15 mouse cellular contexts compared by ENCODE assay signal in genomic region chr16:67578842-67579517, GRCm38 (mm10). TPM values are rescaled to one million over a fixed set of nuclear protein-coding genes. Genes with fewer than 3 reads are reported as not detected.
DNase-seq lines count a peak whose midpoint lies in the region; ATAC-seq and TF ChIP-seq lines count a peak whose summit lies in the region.
"Had no signal": no experiment of that assay in that cellular context is flagged by ENCODE, and none has a peak within 500 bp of the region (broad histone marks: within the 10 kb centered on the region; RNA-seq: fewer than 3 reads in every experiment).

No protein-coding gene starts in this region.

- no peaks in the 10 kb centered on the region for H3K9me3 ChIP-seq in hindbrain, postnatal 0 days (ENCODE audit: low read length)
- no peaks in the 10 kb centered on the region for H3K9me3 ChIP-seq in hindbrain, embryonic 14.5 days (ENCODE audit: control insufficient read depth, low read length)
- no peaks in the 10 kb centered on the region for H3K9me3 ChIP-seq in forebrain, postnatal 0 days (ENCODE audit: low read length)
- H3K9me3 ChIP-seq in neural tube, embryonic 15.5 days (replicated peaks), result no peaks in the 10 kb centered on the region
- H3K9me3 ChIP-seq: heart, embryonic 12.5 days; stomach, embryonic 15.5 days had no signal

- WGBS in hindbrain, postnatal 0 days, result 78% methylated on average over 11 of the region's 11 CpGs
- 88% methylated on average over 11 of the region's 11 CpGs for WGBS in hindbrain, embryonic 14.5 days
- WGBS in forebrain, postnatal 0 days, result 30% methylated on average over 11 of the region's 11 CpGs
- WGBS in neural tube, embryonic 15.5 days, result 80% methylated on average over 11 of the region's 11 CpGs

- no peak for TF ChIP-seq CTCF in hindbrain, postnatal 0 days (IDR thresholded peaks at IDR 0.05; ENCODE audit: low read depth)
- TF ChIP-seq CTCF in forebrain, postnatal 0 days (IDR thresholded peaks at IDR 0.05; ENCODE audit: low read depth), result no peak

- no peak overlapping the region for H3K9ac ChIP-seq in hindbrain, postnatal 0 days (replicated peaks; ENCODE audit: low read length)
- no peak overlapping the region for H3K9ac ChIP-seq in hindbrain, embryonic 14.5 days
- H3K9ac ChIP-seq in forebrain, postnatal 0 days, result no peak overlapping the region
- H3K9ac ChIP-seq in neural tube, embryonic 15.5 days (replicated peaks), result no peak overlapping the region
- H3K9ac ChIP-seq: heart, embryonic 12.5 days; lung, embryonic 14.5 days; stomach, embryonic 15.5 days had no signal

- no peak overlapping the region for H3K4me2 ChIP-seq in hindbrain, postnatal 0 days (ENCODE audit: low read depth, low read length)
- no peak overlapping the region for H3K4me2 ChIP-seq in hindbrain, embryonic 14.5 days (replicated peaks)
- peak overlapping the region; percentile 9; the same call in 1 of the 2 replicates for H3K4me2 ChIP-seq in forebrain, postnatal 0 days (ENCODE audit: low read depth)
- no peak overlapping the region for H3K4me2 ChIP-seq in neural tube, embryonic 15.5 days
- H3K4me2 ChIP-seq: heart, embryonic 12.5 days; liver, embryonic 11.5 days; lung, embryonic 14.5 days; stomach, embryonic 15.5 days had no signal

- no peaks in the 10 kb centered on the region for H3K36me3 ChIP-seq in hindbrain, postnatal 0 days (ENCODE audit: insufficient read depth, low read length)
- no peaks in the 10 kb centered on the region for H3K36me3 ChIP-seq in hindbrain, embryonic 14.5 days (replicated peaks; ENCODE audit: control insufficient read depth, insufficient read depth)
- H3K36me3 ChIP-seq in forebrain, postnatal 0 days (ENCODE audit: insufficient read depth), result no peaks in the 10 kb centered on the region
- H3K36me3 ChIP-seq in neural tube, embryonic 15.5 days, result no peaks in the 10 kb centered on the region
- H3K36me3 ChIP-seq: heart, embryonic 12.5 days; stomach, embryonic 15.5 days had no signal

- no peak for ATAC-seq in hindbrain, postnatal 0 days
- no peak for ATAC-seq in hindbrain, embryonic 14.5 days (ENCODE audit: low FRiP score)
- peak; percentile 73 for ATAC-seq in forebrain, postnatal 0 days
- no peak for ATAC-seq in neural tube, embryonic 15.5 days (ENCODE audit: low FRiP score)

- no peak overlapping the region for H3K4me3 ChIP-seq in hindbrain, postnatal 0 days (ENCODE audit: low read length)
- H3K4me3 ChIP-seq in hindbrain, embryonic 14.5 days (replicated peaks; ENCODE audit: low read length), result no peak overlapping the region
- no peak overlapping the region for H3K4me3 ChIP-seq in forebrain, postnatal 0 days (ENCODE audit: low read depth, low read length)
- no peak overlapping the region for H3K4me3 ChIP-seq in neural tube, embryonic 15.5 days (replicated peaks)
- H3K4me3 ChIP-seq: heart, embryonic 12.5 days; stomach, embryonic 15.5 days had no signal

- no peaks in the 10 kb centered on the region for H3K27me3 ChIP-seq in hindbrain, postnatal 0 days (ENCODE audit: insufficient read depth, low read length)
- H3K27me3 ChIP-seq in hindbrain, embryonic 14.5 days (ENCODE audit: control insufficient read depth, insufficient read depth, low read length), result no peaks in the 10 kb centered on the region
- H3K27me3 ChIP-seq in forebrain, postnatal 0 days (ENCODE audit: insufficient read depth, low read length), result no peaks in the 10 kb centered on the region
- H3K27me3 ChIP-seq in neural tube, embryonic 15.5 days (replicated peaks), result no peaks in the 10 kb centered on the region
- H3K27me3 ChIP-seq: heart, embryonic 12.5 days; stomach, embryonic 15.5 days had no signal

- DNase-seq in cerebellum, postnatal 10 days, result peak; percentile 40 to 46
- no peak for DNase-seq in cerebellum, postnatal 4 days (ENCODE audit: low spot score in 2 of 2)
- peak; percentile 4 for DNase-seq in hindbrain, postnatal 0 days (ENCODE audit: low spot score)
- no peak for DNase-seq in hindbrain, embryonic 14.5 days (ENCODE audit: low spot score)
- DNase-seq in Muller cell, postnatal 12 days (ENCODE audit: inconsistent ontology term), result peak; percentile 13
- peak; percentile 56 for DNase-seq in forebrain, postnatal 0 days
- DNase-seq in urinary bladder, adult 18-20 months (ENCODE audit: low spot score in 2 of 2), result no peak
- DNase-seq: heart, postnatal 36 days; lung, embryonic 14.5 days; retina, postnatal 1 day had no signal

- no peaks in the 10 kb centered on the region for H3K4me1 ChIP-seq in hindbrain, postnatal 0 days (ENCODE audit: insufficient read depth, low read length)
- no peaks in the 10 kb centered on the region for H3K4me1 ChIP-seq in hindbrain, embryonic 14.5 days (replicated peaks; ENCODE audit: control insufficient read depth, insufficient read depth, low read length)
- H3K4me1 ChIP-seq in forebrain, postnatal 0 days (ENCODE audit: insufficient read depth), result 0 out of 2 replicates have a peak, but pooled peaks cover 3% of the 10 kb centered on the region
- H3K4me1 ChIP-seq in neural tube, embryonic 15.5 days, result no peaks in the 10 kb centered on the region
- H3K4me1 ChIP-seq: heart, embryonic 12.5 days; stomach, embryonic 15.5 days had no signal

- H3K27ac ChIP-seq in hindbrain, postnatal 0 days, result no peak overlapping the region
- H3K27ac ChIP-seq in hindbrain, embryonic 14.5 days, result no peak overlapping the region
- 0 out of 2 replicates have a peak overlapping the region, but pooled peaks have one; percentile 29 for H3K27ac ChIP-seq in forebrain, postnatal 0 days (ENCODE audit: low read depth, low read length)
- no peak overlapping the region for H3K27ac ChIP-seq in neural tube, embryonic 15.5 days (replicated peaks)
- H3K27ac ChIP-seq: stomach, embryonic 15.5 days had no signal

RNA-seq across cellular contexts. Expression of gene Cadm2, which starts 41.7 kb away (rescaled TPM):
- 78.2 and 88.0 TPM in 2 replicates for total RNA-seq in hindbrain, postnatal 0 days (2014; rRNA removed)
- 67.3 and 71.6 TPM in 2 replicates for polyA plus RNA-seq in hindbrain, postnatal 0 days (2015; fragmentation: Nextera tagmentation; extraction: Ambion mirVana)
- polyA plus RNA-seq in hindbrain, embryonic 14.5 days (2014; fragmentation: Nextera tagmentation; extraction: Ambion mirVana), result 53.8 and 56.9 TPM in 2 replicates
- total RNA-seq in forebrain, postnatal 0 days (2014; rRNA removed), result 56.0 and 63.3 TPM in 2 replicates
- 41.5 and 58.9 TPM in 2 replicates for polyA plus RNA-seq in forebrain, postnatal 0 days (2015; fragmentation: Nextera tagmentation; extraction: Ambion mirVana)
- polyA plus RNA-seq in neural tube, embryonic 15.5 days (2015; fragmentation: Nextera tagmentation; extraction: Ambion mirVana), result 48.8 and 64.9 TPM in 2 replicates
- total RNA-seq: neutrophil, adult 5-6 weeks had no signal

Comparison
In these comparisons a context has a peak if more than half of its experiments do, and no peak if none do; other contexts are left out.
1. DNase-seq: peak in cerebellum, postnatal 10 days (2 of 2), hindbrain, postnatal 0 days (single experiment), Muller cell, postnatal 12 days (single experiment) and forebrain, postnatal 0 days (single experiment); none in cerebellum, postnatal 4 days (0 of 2), hindbrain, embryonic 14.5 days (single experiment) and urinary bladder, adult 18-20 months (0 of 2).